Comparison of ENCODE assay signal across 25 mouse cellular contexts in the genomic region with DNA sequence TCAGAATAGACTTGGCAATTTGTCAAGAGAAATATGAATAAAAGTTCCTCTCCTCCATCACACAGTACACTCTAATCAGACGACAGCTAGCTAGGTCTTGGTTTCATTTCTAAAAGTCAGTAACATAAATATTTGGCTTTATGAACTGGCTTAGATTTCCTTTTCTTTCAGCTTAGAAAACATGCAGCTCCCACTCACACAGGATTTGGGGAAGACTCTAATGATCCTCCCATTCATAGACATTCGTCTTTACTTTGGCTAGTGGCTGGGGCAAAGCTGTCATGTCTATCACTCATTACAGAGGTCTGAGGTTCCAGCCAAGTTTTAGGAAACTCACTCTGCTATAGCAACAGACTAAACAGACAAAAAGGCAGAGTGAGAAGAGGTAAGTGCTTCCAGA.
DNase-seq lines count a peak whose midpoint lies in the region; ATAC-seq and TF ChIP-seq lines count a peak whose summit lies in the region.
"Had no signal": no experiment of that assay in that cellular context is flagged by ENCODE, and none has a peak within 500 bp of the region (broad histone marks: within the 10 kb centered on the region; RNA-seq: fewer than 3 reads in every experiment).

No protein-coding gene starts in this region.

- no peak overlapping the region for H3K9ac ChIP-seq in forebrain, embryonic 14.5 days (ENCODE audit: low read length)
- no peak overlapping the region for H3K9ac ChIP-seq in forebrain, postnatal 0 days
- H3K9ac ChIP-seq in lung, embryonic 15.5 days: no peak overlapping the region
- H3K9ac ChIP-seq in limb, embryonic 15.5 days: no peak overlapping the region
- H3K9ac ChIP-seq in liver, postnatal 0 days (replicated peaks): no peak overlapping the region
- H3K9ac ChIP-seq: liver, embryonic 15.5 days had no signal

- no peak for TF ChIP-seq EP300 in liver, postnatal 0 days (IDR thresholded peaks at IDR 0.05; ENCODE audit: low read depth)

- H3K27ac ChIP-seq in forebrain, embryonic 14.5 days (ENCODE audit: low read depth, low read length): no peak overlapping the region
- no peak overlapping the region for H3K27ac ChIP-seq in forebrain, postnatal 0 days (ENCODE audit: low read depth, low read length)
- H3K27ac ChIP-seq in lung, embryonic 15.5 days: peak overlapping the region; percentile 63
- peak overlapping the region; percentile 28; the same call in 1 of the 2 replicates for H3K27ac ChIP-seq in limb, embryonic 15.5 days
- no peak overlapping the region for H3K27ac ChIP-seq in liver, postnatal 0 days (ENCODE audit: low read depth)
- H3K27ac ChIP-seq: forebrain, embryonic 10.5 days; heart, embryonic 10.5 days; hindbrain, postnatal 0 days; layer of hippocampus, adult 2 months; liver, embryonic 15.5 days; midbrain, embryonic 10.5 days had no signal

- no peaks in the 10 kb centered on the region for H3K9me3 ChIP-seq in forebrain, embryonic 14.5 days (replicated peaks; ENCODE audit: control insufficient read depth, low read length)
- no peaks in the 10 kb centered on the region for H3K9me3 ChIP-seq in forebrain, postnatal 0 days (ENCODE audit: low read length)
- H3K9me3 ChIP-seq in lung, embryonic 15.5 days: no peaks in the 10 kb centered on the region
- H3K9me3 ChIP-seq in limb, embryonic 15.5 days: no peaks in the 10 kb centered on the region
- no peaks in the 10 kb centered on the region for H3K9me3 ChIP-seq in liver, postnatal 0 days (ENCODE audit: low read length)
- H3K9me3 ChIP-seq: forebrain, embryonic 10.5 days; heart, embryonic 10.5 days; liver, embryonic 15.5 days; midbrain, embryonic 10.5 days had no signal

- H3K4me3 ChIP-seq in forebrain, embryonic 14.5 days (ENCODE audit: low read depth, low read length): no peak overlapping the region
- H3K4me3 ChIP-seq in forebrain, postnatal 0 days (ENCODE audit: low read depth, low read length): no peak overlapping the region
- no peak overlapping the region for H3K4me3 ChIP-seq in lung, embryonic 15.5 days
- no peak overlapping the region for H3K4me3 ChIP-seq in lung, adult 2 months (replicated peaks; ENCODE audit: extremely low read depth, low read depth, low read length)
- H3K4me3 ChIP-seq in limb, embryonic 15.5 days: no peak overlapping the region
- H3K4me3 ChIP-seq in liver, postnatal 0 days (ENCODE audit: low read depth, low read length): no peak overlapping the region
- H3K4me3 ChIP-seq: forebrain, embryonic 10.5 days; heart, embryonic 10.5 days; layer of hippocampus, adult 2 months; liver, embryonic 15.5 days; midbrain, embryonic 10.5 days had no signal

- H3K36me3 ChIP-seq in forebrain, embryonic 14.5 days (ENCODE audit: control insufficient read depth, insufficient read depth, low read length): no peaks in the 10 kb centered on the region
- H3K36me3 ChIP-seq in forebrain, postnatal 0 days (ENCODE audit: insufficient read depth): no peaks in the 10 kb centered on the region
- H3K36me3 ChIP-seq in lung, embryonic 15.5 days: no peaks in the 10 kb centered on the region
- H3K36me3 ChIP-seq in limb, embryonic 15.5 days: no peaks in the 10 kb centered on the region
- H3K36me3 ChIP-seq in liver, postnatal 0 days (replicated peaks; ENCODE audit: insufficient read depth, low read length): no peaks in the 10 kb centered on the region
- H3K36me3 ChIP-seq: forebrain, embryonic 10.5 days; heart, embryonic 10.5 days; liver, embryonic 15.5 days; midbrain, embryonic 10.5 days had no signal

- no peak for ATAC-seq in forebrain, embryonic 14.5 days
- no peak for ATAC-seq in forebrain, postnatal 0 days
- peak; percentile 85; the same call in 1 of the 2 replicates for ATAC-seq in lung, embryonic 15.5 days (ENCODE audit: borderline replicate concordance, extremely low read depth, low FRiP score, low TSS enrichment)
- ATAC-seq in limb, embryonic 15.5 days (ENCODE audit: insufficient number of reproducible peaks, low FRiP score, low TSS enrichment, low read depth): 0 out of 2 replicates have a peak, but pooled peaks have one; percentile 63
- ATAC-seq in liver, postnatal 0 days: no peak
- ATAC-seq: CD4-positive, CD25-positive, alpha-beta regulatory T cell, adult 4 months; hindbrain, postnatal 0 days; intestine, embryonic 16.5 days had no signal

- no peak for TF ChIP-seq CTCF in forebrain, postnatal 0 days (IDR thresholded peaks at IDR 0.05; ENCODE audit: low read depth)
- TF ChIP-seq CTCF in lung, adult 2 months (IDR thresholded peaks at IDR 0.05; ENCODE audit: insufficient read depth, low read length): no peak
- TF ChIP-seq CTCF in brain, embryonic 14.5 days (IDR thresholded peaks at IDR 0.05; ENCODE audit: borderline replicate concordance, extremely low read depth, insufficient read depth, insufficient read length): no peak
- TF ChIP-seq CTCF in liver, postnatal 0 days (IDR thresholded peaks at IDR 0.05; ENCODE audit: low read depth): no peak

- no peaks in the 10 kb centered on the region for H3K4me1 ChIP-seq in forebrain, embryonic 14.5 days (ENCODE audit: control insufficient read depth, insufficient read depth, low read length)
- H3K4me1 ChIP-seq in forebrain, postnatal 0 days (ENCODE audit: insufficient read depth): no peaks in the 10 kb centered on the region
- peaks cover 4% of the 10 kb centered on the region; the same call in 1 of the 2 replicates for H3K4me1 ChIP-seq in lung, embryonic 15.5 days
- no peaks in the 10 kb centered on the region for H3K4me1 ChIP-seq in lung, adult 2 months (ENCODE audit: control insufficient read depth, insufficient read depth, low read length)
- H3K4me1 ChIP-seq in limb, embryonic 15.5 days: no peaks in the 10 kb centered on the region
- H3K4me1 ChIP-seq in liver, postnatal 0 days (ENCODE audit: insufficient read depth): no peaks in the 10 kb centered on the region
- H3K4me1 ChIP-seq: forebrain, embryonic 10.5 days; heart, embryonic 10.5 days; liver, embryonic 15.5 days; midbrain, embryonic 10.5 days had no signal

- H3K27me3 ChIP-seq in forebrain, embryonic 14.5 days (replicated peaks; ENCODE audit: control insufficient read depth, insufficient read depth, low read length): no peaks in the 10 kb centered on the region
- no peaks in the 10 kb centered on the region for H3K27me3 ChIP-seq in forebrain, postnatal 0 days (ENCODE audit: insufficient read depth, low read length)
- H3K27me3 ChIP-seq in lung, embryonic 15.5 days: no peaks in the 10 kb centered on the region
- no peaks in the 10 kb centered on the region for H3K27me3 ChIP-seq in limb, embryonic 15.5 days
- H3K27me3 ChIP-seq in liver, postnatal 0 days (ENCODE audit: insufficient read depth, low read length): no peaks in the 10 kb centered on the region
- H3K27me3 ChIP-seq: liver, embryonic 15.5 days had no signal

- 49% methylated on average over 2 of the region's 2 CpGs for WGBS in forebrain, embryonic 14.5 days
- WGBS in forebrain, postnatal 0 days: 41% methylated on average over 2 of the region's 2 CpGs
- WGBS in lung, embryonic 15.5 days: 18% methylated on average over 2 of the region's 2 CpGs
- WGBS in lung, adult 2 months: 15% methylated on average over 2 of the region's 2 CpGs
- 44% methylated on average over 2 of the region's 2 CpGs for WGBS in limb, embryonic 15.5 days
- 70% methylated on average over 2 of the region's 2 CpGs for WGBS in liver, postnatal 0 days (ENCODE audit: insufficient replicate concordance)

- peak; percentile 2 for DNase-seq in forebrain, embryonic 14.5 days (ENCODE audit: low spot score)
- DNase-seq in forebrain, postnatal 0 days: no peak
- no peak for DNase-seq in lung, adult 2 months
- peak; percentile 3 for DNase-seq in brain, embryonic 14.5 days (ENCODE audit: low read depth)
- no peak for DNase-seq in liver, postnatal 0 days
- DNase-seq in urinary bladder, postnatal 25 days (ENCODE audit: low spot score): no peak
- DNase-seq: cerebellum, adult 18-20 months; cerebellum, postnatal 14 days; heart, postnatal 10 days; kidney, postnatal 25 days; liver; right cerebral cortex, postnatal 25 days; spleen, adult 18-20 months; thymus, adult 18-20 months; thymus, postnatal 36 days had no signal

- no peak overlapping the region for H3K4me2 ChIP-seq in forebrain, embryonic 14.5 days (ENCODE audit: low read length)
- no peak overlapping the region for H3K4me2 ChIP-seq in forebrain, postnatal 0 days (ENCODE audit: low read depth)
- 0 out of 2 replicates have a peak overlapping the region, but pooled peaks have one; percentile 16 for H3K4me2 ChIP-seq in lung, embryonic 15.5 days
- H3K4me2 ChIP-seq in limb, embryonic 15.5 days: no peak overlapping the region
- no peak overlapping the region for H3K4me2 ChIP-seq in liver, postnatal 0 days (ENCODE audit: low read depth, low read length)
- H3K4me2 ChIP-seq: liver, embryonic 15.5 days had no signal

- no peak for TF ChIP-seq POLR2A in lung, adult 2 months (IDR thresholded peaks at IDR 0.05; ENCODE audit: borderline replicate concordance, extremely low read depth, low read depth, low read length)
- no peak for TF ChIP-seq POLR2A in brain, embryonic 14.5 days (IDR thresholded peaks at IDR 0.05; ENCODE audit: borderline replicate concordance, extremely low read depth, insufficient read depth, insufficient read length, poor library complexity, severe bottlenecking)

Comparison
In these comparisons a context has a peak if more than half of its experiments do, and no peak if none do; other contexts are left out.
1. DNase-seq: peak in forebrain, embryonic 14.5 days (single experiment) and brain, embryonic 14.5 days (single experiment); none in forebrain, postnatal 0 days (single experiment), lung, adult 2 months (single experiment), liver, postnatal 0 days (single experiment) and urinary bladder, postnatal 25 days (single experiment).
2. ATAC-seq: peak in lung, embryonic 15.5 days (single experiment) and limb, embryonic 15.5 days (single experiment); none in forebrain, embryonic 14.5 days (single experiment), forebrain, postnatal 0 days (single experiment) and liver, postnatal 0 days (single experiment).
3. H3K27ac ChIP-seq: peak in lung, embryonic 15.5 days (single experiment) and limb, embryonic 15.5 days (single experiment); none in forebrain, embryonic 14.5 days (single experiment), forebrain, postnatal 0 days (single experiment) and liver, postnatal 0 days (single experiment).